ENCODE assay signal across 25 mouse cellular contexts in genomic region chr2:27006255-27006654, GRCm38 (mm10). TPM values are rescaled to one million over a fixed set of nuclear protein-coding genes. Genes with fewer than 3 reads are reported as not detected.
DNase-seq lines count a peak whose midpoint lies in the region; ATAC-seq and TF ChIP-seq lines count a peak whose summit lies in the region.
"Had no signal": no experiment of that assay in that cellular context is flagged by ENCODE, and none has a peak within 500 bp of the region (broad histone marks: within the 10 kb centered on the region; RNA-seq: fewer than 3 reads in every experiment).

No protein-coding gene starts in this region.

- no peak overlapping the region for H3K9ac ChIP-seq in heart, embryonic 12.5 days
- H3K9ac ChIP-seq in MEL (ENCODE audit: control insufficient read depth, low read depth, low read length, poor library complexity, severe bottlenecking): peak overlapping the region; percentile 55
- H3K9ac ChIP-seq: forebrain, embryonic 13.5 days; forebrain, postnatal 0 days; heart, embryonic 15.5 days; hindbrain, embryonic 13.5 days had no signal

- peak in 1 of 2 experiments; percentile 53; a peak in 1 of 4 replicates for TF ChIP-seq POLR2A in MEL (IDR thresholded peaks at IDR 0.05; ENCODE audit: control insufficient read depth in 1 of 2, insufficient read depth in 1 of 2, low read depth in 1 of 2, low read length in 2 of 2, poor library complexity in 1 of 2)

- peaks cover 15% of the 10 kb centered on the region for H3K79me2 ChIP-seq in MEL (ENCODE audit: control insufficient read depth, insufficient read depth, low read length, poor library complexity)

- intact Hi-C loops in left cerebral cortex, postnatal 4 days (cut with DNase I): no loop called here

- 53% methylated on average over 4 of the region's 4 CpGs for WGBS in heart, embryonic 12.5 days

- H3K4me3 ChIP-seq in heart, embryonic 12.5 days: no peak overlapping the region
- H3K4me3 ChIP-seq in MEL (ENCODE audit: control insufficient read depth in 1 of 2, insufficient read depth in 1 of 2, low read depth in 2 of 2, low read length in 2 of 2): peak overlapping the region; percentile 41 to 72
- H3K4me3 ChIP-seq: embryonic facial prominence, embryonic 10.5 days; forebrain, embryonic 13.5 days; heart, embryonic 10.5 days; heart, embryonic 15.5 days; hindbrain, embryonic 13.5 days had no signal

- TF ChIP-seq EP300 in MEL (IDR thresholded peaks at IDR 0.05; ENCODE audit: low read depth in 1 of 2, low read length in 2 of 2): peak in 1 of 2 experiments; percentile 66; a peak in 2 of 4 replicates

- TF ChIP-seq CTCF in MEL (IDR thresholded peaks at IDR 0.05 in 2 of 3, conservative IDR thresholded peaks at IDR 0.05 in 1 of 3; ENCODE audit: control insufficient read depth in 1 of 3, insufficient read depth in 1 of 3, low read depth in 2 of 3, low read length in 3 of 3, poor library complexity in 1 of 3, severe bottlenecking in 1 of 3): no peak

- peaks cover 14% of the 10 kb centered on the region for H3K4me1 ChIP-seq in heart, embryonic 12.5 days (replicated peaks)
- peaks cover 14 to 41% of the 10 kb centered on the region in 2 experiments for H3K4me1 ChIP-seq in MEL (ENCODE audit: control insufficient read depth in 1 of 2, insufficient read depth in 2 of 2, low read length in 2 of 2)

- no peak for ATAC-seq in heart, embryonic 12.5 days (ENCODE audit: insufficient number of reproducible peaks, low FRiP score)
- ATAC-seq in megakaryocyte-erythroid progenitor cell, adult 5-6 weeks (replicated peaks; ENCODE audit: low FRiP score, low TSS enrichment, poor library complexity, severe bottlenecking): peak; percentile 48
- ATAC-seq: activated CD4-positive, CD25-positive, alpha-beta regulatory T cell, adult 4 months; forebrain, embryonic 13.5 days; forebrain, postnatal 0 days; Patski had no signal

- 0 out of 2 replicates have a peak, but pooled peaks cover 6% of the 10 kb centered on the region for H3K27me3 ChIP-seq in heart, embryonic 12.5 days (replicated peaks)
- H3K27me3 ChIP-seq in MEL (ENCODE audit: control insufficient read depth in 1 of 2, insufficient read depth in 2 of 2, low read length in 2 of 2): no peaks in the 10 kb centered on the region
- H3K27me3 ChIP-seq: forebrain, embryonic 13.5 days; heart, embryonic 15.5 days; hindbrain, embryonic 13.5 days; Patski had no signal

- H3K9me3 ChIP-seq in heart, embryonic 12.5 days (replicated peaks): no peaks in the 10 kb centered on the region
- H3K9me3 ChIP-seq in MEL (replicated peaks; ENCODE audit: insufficient read depth, low read length): no peaks in the 10 kb centered on the region
- H3K9me3 ChIP-seq: embryonic facial prominence, embryonic 10.5 days; forebrain, embryonic 13.5 days; heart, embryonic 10.5 days; heart, embryonic 15.5 days; hindbrain, embryonic 13.5 days had no signal

- H3K27ac ChIP-seq in heart, embryonic 12.5 days (ENCODE audit: poor library complexity, severe bottlenecking): no peak overlapping the region
- H3K27ac ChIP-seq in MEL (ENCODE audit: control insufficient read depth, low read depth, low read length): peak overlapping the region; percentile 58
- H3K27ac ChIP-seq: embryonic facial prominence, embryonic 10.5 days; forebrain, embryonic 13.5 days; heart, embryonic 10.5 days; heart, embryonic 15.5 days; hindbrain, embryonic 13.5 days had no signal

- H3K36me3 ChIP-seq in heart, embryonic 12.5 days: no peaks in the 10 kb centered on the region
- peaks cover 0 to 13% of the 10 kb centered on the region in 2 experiments; a peak in 2 of 4 replicates for H3K36me3 ChIP-seq in MEL (ENCODE audit: control insufficient read depth in 1 of 2, insufficient read depth in 2 of 2, low read length in 2 of 2)
- H3K36me3 ChIP-seq: embryonic facial prominence, embryonic 10.5 days; heart, embryonic 10.5 days; heart, embryonic 15.5 days; hindbrain, embryonic 13.5 days had no signal

- peak; percentile 80 for DNase-seq in heart, adult 11 months
- DNase-seq in left cerebral cortex, adult 18-20 months (ENCODE audit: low spot score in 2 of 2): peak; percentile 49 to 53
- DNase-seq in left cerebral cortex, postnatal 4 days: no peak
- peak; percentile 82 for DNase-seq in MEL (ENCODE audit: low read depth, low spot score)
- DNase-seq in kidney, adult 18-20 months: no peak
- DNase-seq: adrenal gland, postnatal 14 days; cerebellum, adult 2 months; cerebellum, postnatal 10 days; forebrain, postnatal 0 days; gastrocnemius, postnatal 36 days; heart, adult 18-20 months; heart, postnatal 14 days had no signal

- no peak for TF ChIP-seq RAD21 in MEL (IDR thresholded peaks at IDR 0.05; ENCODE audit: low read depth, low read length)

- no peak overlapping the region for H3K4me2 ChIP-seq in heart, embryonic 12.5 days
- H3K4me2 ChIP-seq: forebrain, embryonic 13.5 days; heart, embryonic 15.5 days; hindbrain, embryonic 13.5 days had no signal

TF ChIP-seq in MEL, 35 proteins besides CTCF, POLR2A, EP300 and RAD21 (continues in another document):
- TF ChIP-seq GATA1 (IDR thresholded peaks at IDR 0.05; ENCODE audit: low read depth, low read length) (peak; percentile 44; the same call in 1 of the 2 replicates), CHD1 (IDR thresholded peaks at IDR 0.05; ENCODE audit: low read depth, low read length) (no peak), SIN3A (IDR thresholded peaks at IDR 0.05; ENCODE audit: low read length) (peak; percentile 84), MAFK (IDR thresholded peaks at IDR 0.05; ENCODE audit: borderline replicate concordance, low read depth, low read length) (no peak), POLR2AphosphoS5 (IDR thresholded peaks at IDR 0.05; ENCODE audit: borderline replicate concordance, low read depth, low read length) (no peak), SMC3 (IDR thresholded peaks at IDR 0.05; ENCODE audit: low read depth, low read length) (no peak), NELFE (IDR thresholded peaks at IDR 0.05; ENCODE audit: low read depth, low read length) (peak; percentile 35; the same call in 1 of the 2 replicates), UBTF (IDR thresholded peaks at IDR 0.05; ENCODE audit: borderline replicate concordance, insufficient read depth, low read depth, low read length) (no peak), RCOR1 (IDR thresholded peaks at IDR 0.05; ENCODE audit: low read depth, low read length) (no peak), BHLHE40 (IDR thresholded peaks at IDR 0.05; ENCODE audit: borderline replicate concordance, low read depth, low read length) (peak; percentile 40; the same call in 1 of the 2 replicates), ZKSCAN1 (IDR thresholded peaks at IDR 0.05; ENCODE audit: low read depth, low read length) (no peak), TAL1 (IDR thresholded peaks at IDR 0.05; ENCODE audit: low read length) (0 out of 2 replicates have a peak, but pooled peaks have one; percentile 10), USF1 (IDR thresholded peaks at IDR 0.05; ENCODE audit: low read depth, low read length) (peak; percentile 58; the same call in 1 of the 2 replicates), MAX (IDR thresholded peaks at IDR 0.05; ENCODE audit: low read length) (no peak; the same call in 1 of the 2 replicates), ZC3H11A (IDR thresholded peaks at IDR 0.05; ENCODE audit: low read depth, low read length) (no peak), ZMIZ1 (IDR thresholded peaks at IDR 0.05; ENCODE audit: low read depth, low read length) (peak; percentile 60; the same call in 1 of the 2 replicates), POLR2AphosphoS2 (IDR thresholded peaks at IDR 0.05; ENCODE audit: low read length) (no peak)

RNA-seq across cellular contexts. Expression of gene Cacfd1, which starts 3.5 kb away (rescaled TPM):
- 40.0 and 41.6 TPM in 2 replicates for polyA plus RNA-seq in heart, embryonic 12.5 days (2016; fragmentation: Nextera tagmentation; extraction: Ambion mirVana)
- total RNA-seq in left cerebral cortex, adult 18-20 months (2021): 10 to 100 TPM; 46.8 to 47.0 TPM
- 10 to 100 TPM; 73.1 to 80.5 TPM for total RNA-seq in left cerebral cortex, postnatal 4 days (2021)
- total RNA-seq in MEL (2012; rRNA removed): 15.2 and 19.1 TPM in 2 replicates
- polyA plus RNA-seq in MEL (2012; ENCODE audit: insufficient read depth in 1 of 2, insufficient read length in 2 of 2, low read depth in 1 of 2, low replicate concordance in 2 of 2, missing spikeins in 1 of 2): 10 to 100 TPM in 1 of 2 experiments, not detected in 1; 60.7 TPM
- 28.2 and 29.2 TPM in 2 replicates for total RNA-seq in megakaryocyte-erythroid progenitor cell, adult 5-6 weeks (2014; fragmentation: Nextera tagmentation)
- 5.5 and 14.6 TPM in 2 replicates for total RNA-seq in megakaryocyte-erythroid progenitor cell, adult 5-6 weeks (2017)

RNA-seq across cellular contexts. Expression of gene Slc2a6, which starts 21.5 kb away (rescaled TPM):
- polyA plus RNA-seq in heart, embryonic 12.5 days (2016; fragmentation: Nextera tagmentation; extraction: Ambion mirVana): 0.10 and 0.47 TPM in 2 replicates
- 10 to 100 TPM; 21.5 to 27.5 TPM for total RNA-seq in left cerebral cortex, adult 18-20 months (2021)
- 10 to 100 TPM; 23.3 to 27.5 TPM for total RNA-seq in left cerebral cortex, postnatal 4 days (2021)
- 2.3 and 2.6 TPM in 2 replicates for total RNA-seq in MEL (2012; rRNA removed)
- 1 to 10 TPM in 1 of 2 experiments, not detected in 1; 3.2 TPM for polyA plus RNA-seq in MEL (2012; ENCODE audit: insufficient read depth in 1 of 2, insufficient read length in 2 of 2, low read depth in 1 of 2, low replicate concordance in 2 of 2, missing spikeins in 1 of 2)
- 0.62 TPM in 1 of 2 replicates, not detected in the other for total RNA-seq in megakaryocyte-erythroid progenitor cell, adult 5-6 weeks (2014; fragmentation: Nextera tagmentation)
- total RNA-seq in megakaryocyte-erythroid progenitor cell, adult 5-6 weeks (2017): 0.05 and 1.0 TPM in 2 replicates
- total RNA-seq: gastrocnemius, postnatal 36 days had no signal

RNA-seq across cellular contexts. Expression of gene Adamts13, which starts 33.0 kb away (rescaled TPM):
- not detected in 2 replicates for polyA plus RNA-seq in heart, embryonic 12.5 days (2016; fragmentation: Nextera tagmentation; extraction: Ambion mirVana)
- 1 to 10 TPM; 1.3 to 2.7 TPM for total RNA-seq in left cerebral cortex, adult 18-20 months (2021)
- not detected for total RNA-seq in left cerebral cortex, postnatal 4 days (2021)
- 75.1 and 130 TPM in 2 replicates for total RNA-seq in MEL (2012; rRNA removed)
- 10 to 100 TPM in 1 of 2 experiments, not detected in 1; 19.7 TPM for polyA plus RNA-seq in MEL (2012; ENCODE audit: insufficient read depth in 1 of 2, insufficient read length in 2 of 2, low read depth in 1 of 2, low replicate concordance in 2 of 2, missing spikeins in 1 of 2)
- total RNA-seq in megakaryocyte-erythroid progenitor cell, adult 5-6 weeks (2014; fragmentation: Nextera tagmentation): 2.3 TPM in 1 of 2 replicates, not detected in the other
- total RNA-seq in megakaryocyte-erythroid progenitor cell, adult 5-6 weeks (2017): not detected in 2 replicates
- total RNA-seq: adrenal gland, adult 18-20 months; forebrain, postnatal 0 days; gastrocnemius, adult 8-10 months; gastrocnemius, postnatal 36 days; heart, adult 18-20 months; heart, postnatal 14 days; hematopoietic stem cell, adult 5-6 weeks had no signal
- polyA plus RNA-seq: activated CD4-positive, CD25-positive, alpha-beta regulatory T cell, adult 4 months; cerebellum, adult 2 months; embryonic facial prominence, embryonic 10.5 days; embryonic facial prominence, embryonic 14.5 days; forebrain, embryonic 13.5 days; heart, embryonic 15.5 days had no signal

RNA-seq across cellular contexts. Expression of gene Rexo4, which starts 42.1 kb away (rescaled TPM):
- polyA plus RNA-seq in heart, embryonic 12.5 days (2016; fragmentation: Nextera tagmentation; extraction: Ambion mirVana): 27.7 and 29.6 TPM in 2 replicates
- 10 to 100 TPM; 55.5 to 66.5 TPM for total RNA-seq in left cerebral cortex, adult 18-20 months (2021)
- total RNA-seq in left cerebral cortex, postnatal 4 days (2021): 10 to 100 TPM; 50.9 to 61.6 TPM
- total RNA-seq in MEL (2012; rRNA removed): 45.3 and 52.4 TPM in 2 replicates
- 10 to 100 TPM in 1 of 2 experiments, not detected in 1; 66.6 TPM for polyA plus RNA-seq in MEL (2012; ENCODE audit: insufficient read depth in 1 of 2, insufficient read length in 2 of 2, low read depth in 1 of 2, low replicate concordance in 2 of 2, missing spikeins in 1 of 2)
- 56.8 and 61.2 TPM in 2 replicates for total RNA-seq in megakaryocyte-erythroid progenitor cell, adult 5-6 weeks (2014; fragmentation: Nextera tagmentation)
- 95.7 and 109 TPM in 2 replicates for total RNA-seq in megakaryocyte-erythroid progenitor cell, adult 5-6 weeks (2017)

Comparison
In these comparisons a context has a peak if more than half of its experiments do, and no peak if none do; other contexts are left out.
1. DNase-seq: peak in heart, adult 11 months (single experiment), left cerebral cortex, adult 18-20 months (2 of 2) and MEL (single experiment); none in left cerebral cortex, postnatal 4 days (single experiment) and kidney, adult 18-20 months (single experiment).
2. RNA of gene Adamts13, which starts 33.0 kb away (total RNA-seq): 75.1 to 130 TPM in MEL; 1.3 to 2.7 TPM in left cerebral cortex, adult 18-20 months, not detected in left cerebral cortex, postnatal 4 days and 2.3 TPM in megakaryocyte-erythroid progenitor cell, adult 5-6 weeks; every median in the first group is over 10 times any median in the second.